Mouse (Mus musculus): ENCODE measurements at regions not wholly inside any gene's neighbourhood (a gene's known extent, or its start where the extent isn't known, plus 50 kb on each side); places are given as distances from the start of the nearest gene placed in this dataset.
A peak's percentile ranks its signal among the peaks of the same experiment; 100 is the strongest.

- peak; percentile 13 for DNase-seq
Measured at GRCm38 (mm10) chr4:131381063-131381462, 436.9 kb downstream of the Matn1 start.

GRCm38 (mm10) chr4:131381529-131381928 lies 437.3 kb downstream of the Matn1 start:
- DNase-seq = no peak

- no peak for DNase-seq
Measured at GRCm38 (mm10) chr4:131383862-131384261, 439.7 kb downstream of the Matn1 start.

GRCm38 (mm10) chr4:131386961-131387360 lies 442.8 kb downstream of the Matn1 start:
- DNase-seq = no peak

GRCm38 (mm10) chr4:131391119-131391923 lies 446.8 kb downstream of the Ptpru start:
- peak; percentile 31 for DNase-seq

- DNase-seq = no peak
Measured at GRCm38 (mm10) chr4:131391924-131392297, 446.2 kb downstream of the Ptpru start.

GRCm38 (mm10) chr4:131392478-131392877 lies 445.6 kb downstream of the Ptpru start:
- no peak for DNase-seq

- DNase-seq = no peak
Measured at GRCm38 (mm10) chr4:131396226-131396840, 441.8 kb downstream of the Ptpru start.

- DNase-seq = no peak
Measured at GRCm38 (mm10) chr4:131397161-131397560, 440.9 kb downstream of the Ptpru start.

GRCm38 (mm10) chr4:131400756-131401155 lies 437.3 kb downstream of the Ptpru start:
- DNase-seq = peak; percentile 60

- DNase-seq = no peak
Measured at GRCm38 (mm10) chr4:131401255-131401654, 436.8 kb downstream of the Ptpru start.

- no peak for DNase-seq
Measured at GRCm38 (mm10) chr4:131405376-131406017, 432.6 kb downstream of the Ptpru start.

GRCm38 (mm10) chr4:131407464-131407863 lies 430.6 kb downstream of the Ptpru start:
- DNase-seq = no peak

GRCm38 (mm10) chr4:131408644-131409043 lies 429.4 kb downstream of the Ptpru start:
- no peak for DNase-seq

GRCm38 (mm10) chr4:131409805-131410204 lies 428.3 kb downstream of the Ptpru start:
- DNase-seq = peak; percentile 70

- no peak for DNase-seq
Measured at GRCm38 (mm10) chr4:131411936-131412335, 426.2 kb downstream of the Ptpru start.

- DNase-seq = no peak
Measured at GRCm38 (mm10) chr4:131413380-131413779, 424.7 kb downstream of the Ptpru start.

- DNase-seq = no peak
Measured at GRCm38 (mm10) chr4:131415453-131415852, 422.6 kb downstream of the Ptpru start.

- no peak for DNase-seq
Measured at GRCm38 (mm10) chr4:131416209-131416608, 421.9 kb downstream of the Ptpru start.

- no peak for DNase-seq
Measured at GRCm38 (mm10) chr4:131417159-131417748, 420.8 kb downstream of the Ptpru start.

- DNase-seq = no peak
Measured at GRCm38 (mm10) chr4:131425311-131425710, 412.8 kb downstream of the Ptpru start.

GRCm38 (mm10) chr4:131427871-131428270 lies 410.2 kb downstream of the Ptpru start:
- no peak for DNase-seq

- no peak for DNase-seq
Measured at GRCm38 (mm10) chr4:131429356-131429755, 408.7 kb downstream of the Ptpru start.
